ENCODE assay signal across 18 mouse cellular contexts in genomic region chr5:107753656-107754055, GRCm38 (mm10). TPM values are rescaled to one million over a fixed set of nuclear protein-coding genes. Genes with fewer than 3 reads are reported as not detected.
"Had no signal": no experiment of that assay in that cellular context is flagged by ENCODE, and none has a peak within 500 bp of the region (broad histone marks: within the 10 kb centered on the region; RNA-seq: fewer than 3 reads in every experiment).

No protein-coding gene starts in this region.

- DNase-seq: forebrain, postnatal 0 days; gastrocnemius, adult 2 months; gastrocnemius, postnatal 10 days; gastrocnemius, postnatal 25 days; heart, adult 2 months; heart, postnatal 14 days; heart, postnatal 36 days; kidney, adult 11 months; kidney, adult 2 months; kidney, adult 9 months; kidney, postnatal 14 days; kidney, postnatal 36 days had no signal

RNA-seq across cellular contexts. Expression of gene Gfi1, which starts 27.8 kb away (rescaled TPM):
- total RNA-seq: forebrain, postnatal 0 days; gastrocnemius, adult 2 months; heart, adult 2 months; heart, postnatal 36 days; layer of hippocampus, adult 18-20 months; layer of hippocampus, postnatal 10 days; layer of hippocampus, postnatal 25 days; left cerebral cortex, adult 2 months; left cerebral cortex, postnatal 14 days; left cerebral cortex, postnatal 36 days had no signal
